Mouse (Mus musculus): ENCODE data around the gene Bhlhe23.

DNA sequence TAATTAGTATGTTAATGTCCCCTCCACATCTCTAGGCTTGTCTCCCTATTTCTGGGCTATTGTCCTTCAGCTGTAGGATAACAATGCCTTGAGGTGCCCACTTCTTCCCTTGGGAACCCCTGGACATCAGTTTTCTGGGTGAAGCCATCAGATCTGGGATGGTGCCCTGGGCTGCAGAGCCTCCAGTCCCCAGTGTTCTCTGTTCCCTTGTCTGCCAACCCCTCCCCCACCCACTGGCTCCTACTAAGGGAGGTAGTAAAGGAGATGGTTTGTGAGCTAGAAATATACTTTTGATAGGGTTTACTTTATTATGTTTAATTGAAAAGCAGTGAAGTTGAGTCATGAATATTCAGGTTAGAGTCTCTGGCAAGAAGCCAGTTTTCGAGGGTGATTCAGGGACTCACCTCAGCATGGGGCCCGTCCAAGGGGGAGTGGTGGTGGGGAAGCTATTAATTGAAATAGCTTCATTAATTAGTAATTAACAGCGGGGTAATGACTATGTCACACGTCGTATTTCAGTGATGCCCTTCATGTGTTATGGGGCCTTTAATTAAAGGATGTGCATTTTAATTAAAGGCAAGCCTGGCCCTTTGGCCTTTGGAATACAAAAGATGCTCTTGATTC is 30.0 kb downstream of the Bhlhe23 start:
- no peak for TF ChIP-seq CTCF (IDR thresholded peaks at IDR 0.05; ENCODE audit: low read depth)
- no peak for TF ChIP-seq EP300 (IDR thresholded peaks at IDR 0.05; ENCODE audit: low read depth)

All from liver, embryonic 14.5 days (tissue).